Mouse (Mus musculus): ENCODE data around the gene Tespa1.
"Not testable (repeated sequence)": the region's sequence is repeated elsewhere in the genome, so short reads cannot be mapped to it uniquely, and the experiment has no call there.

Tespa1 gene

DNA sequence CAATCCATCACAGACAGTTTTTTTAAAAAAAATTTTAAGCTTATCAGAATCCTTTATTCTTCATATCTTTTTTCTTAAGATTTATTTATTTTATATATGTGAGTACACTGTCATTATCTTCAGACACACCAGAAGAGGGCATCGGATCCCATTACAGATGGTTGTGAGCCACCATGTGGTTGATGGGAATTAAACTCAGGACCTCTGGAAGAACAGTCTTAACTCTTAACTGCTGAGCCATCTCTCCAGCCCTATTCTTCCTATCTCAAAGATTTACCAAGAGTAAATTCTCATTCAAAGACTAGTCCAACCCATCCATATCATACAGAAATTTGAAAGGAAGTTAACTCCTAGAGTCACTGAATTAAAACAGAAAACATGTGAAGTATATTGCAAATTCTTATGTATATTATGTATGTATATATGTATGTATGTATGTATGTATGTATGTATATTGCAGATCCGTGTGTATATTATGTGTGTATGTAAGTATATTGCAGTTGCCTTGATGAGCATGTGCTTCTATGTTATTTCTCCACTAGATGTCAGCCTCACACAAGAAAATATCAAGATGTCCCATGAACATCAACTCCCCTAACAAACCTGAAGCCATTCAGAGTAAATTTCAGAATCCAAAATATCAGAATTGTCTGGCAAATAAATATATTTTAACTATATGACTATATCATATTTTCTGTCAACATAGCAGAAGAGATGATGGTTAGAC lies 40.9 kb downstream of the Tespa1 start:
- no peak for DNase-seq (ENCODE audit: low spot score in 2 of 2)

DNA sequence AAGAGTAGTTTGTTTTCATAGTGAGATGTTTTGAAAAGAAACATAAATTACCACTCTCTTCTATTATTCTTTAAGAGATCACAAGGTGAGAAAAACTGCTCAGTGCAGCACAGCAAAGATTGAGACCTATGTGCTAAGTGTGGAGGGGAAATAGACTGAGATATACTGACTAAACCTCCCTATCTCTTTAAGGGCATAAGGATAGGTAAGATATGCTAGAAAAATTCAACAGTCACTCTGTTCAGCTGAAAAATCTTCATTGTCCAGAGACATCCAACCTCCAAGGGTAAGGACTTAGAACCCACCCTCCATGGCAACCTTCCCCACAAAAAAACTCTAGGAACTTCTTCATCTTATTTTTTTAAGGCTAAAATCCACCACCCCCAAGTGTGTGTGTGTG lies 42.1 kb downstream of the Tespa1 start:
- DNase-seq (ENCODE audit: low spot score in 2 of 2): no peak

DNA sequence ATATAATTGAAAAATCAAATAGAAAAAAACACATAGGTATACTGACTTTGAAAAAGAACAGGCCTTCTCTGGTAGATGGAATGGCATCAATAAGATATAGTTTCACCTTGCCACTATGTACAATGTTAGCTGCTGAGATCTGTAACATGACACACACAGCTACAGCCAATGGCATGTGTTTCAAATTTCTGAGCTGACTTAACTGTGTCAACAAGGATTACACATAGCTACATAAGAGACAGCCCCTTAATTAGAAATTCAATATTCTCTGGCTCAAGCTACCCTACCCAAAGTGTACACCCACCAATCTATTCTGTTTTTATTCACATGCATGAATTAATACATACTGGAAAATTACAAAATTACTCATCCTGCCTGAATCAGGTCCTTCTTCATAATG lies 45.7 kb downstream of the Tespa1 start:
- no peak for DNase-seq (ENCODE audit: low spot score in 2 of 2)

DNA sequence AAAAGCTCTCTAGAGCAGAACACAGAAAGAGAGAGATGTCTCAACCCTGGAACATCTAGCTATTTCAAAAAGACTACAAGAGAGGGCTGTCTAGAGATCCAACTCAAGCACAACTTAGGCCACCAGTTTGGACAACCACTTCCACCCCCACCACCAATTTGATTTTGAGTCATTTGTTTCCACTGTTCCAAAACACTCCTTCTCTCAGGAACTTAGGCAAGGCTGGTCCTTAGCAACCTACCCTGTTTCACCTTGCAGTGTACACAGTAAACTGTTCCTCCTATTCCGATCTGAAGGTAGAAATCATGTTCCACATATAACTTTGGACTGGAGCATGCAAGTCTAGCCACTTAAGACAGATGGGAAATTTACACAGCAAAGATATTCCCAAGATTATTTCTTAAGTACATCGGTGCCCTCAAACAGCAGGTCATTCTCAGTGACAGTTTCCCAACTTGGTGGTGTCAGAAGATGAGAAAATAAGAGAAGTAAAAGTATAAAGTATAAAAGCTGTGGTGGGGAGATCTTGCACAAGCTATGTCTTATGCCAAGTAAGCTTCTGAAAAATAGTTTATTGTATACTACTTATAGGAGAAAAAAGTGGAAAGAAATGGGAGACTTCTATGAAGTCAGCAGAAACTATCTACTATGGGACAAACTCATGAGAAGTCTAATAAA lies 47.5 kb downstream of the Tespa1 start:
- no peak for DNase-seq (ENCODE audit: low spot score in 2 of 2)

DNA sequence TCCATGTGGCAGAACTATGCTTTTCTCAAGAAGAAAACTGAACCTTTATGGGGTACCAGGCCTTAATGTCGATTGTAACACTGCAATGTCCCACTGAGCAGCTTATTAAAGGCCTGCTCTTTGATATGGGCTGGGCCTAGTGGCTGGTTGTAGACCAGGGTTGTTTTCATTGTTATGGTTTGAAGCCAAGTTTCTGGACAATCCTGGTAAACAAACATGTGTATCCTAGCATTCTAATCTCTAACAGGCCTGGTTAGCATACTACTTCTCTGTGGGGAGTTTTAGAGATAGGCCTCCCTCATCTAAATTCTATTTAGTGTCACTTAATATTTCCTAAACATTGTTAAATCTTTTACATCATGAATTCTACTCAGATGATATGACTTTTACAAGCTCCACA lies 49.0 kb downstream of the Tespa1 start:
- no peak for DNase-seq (ENCODE audit: low spot score in 2 of 2)

DNA sequence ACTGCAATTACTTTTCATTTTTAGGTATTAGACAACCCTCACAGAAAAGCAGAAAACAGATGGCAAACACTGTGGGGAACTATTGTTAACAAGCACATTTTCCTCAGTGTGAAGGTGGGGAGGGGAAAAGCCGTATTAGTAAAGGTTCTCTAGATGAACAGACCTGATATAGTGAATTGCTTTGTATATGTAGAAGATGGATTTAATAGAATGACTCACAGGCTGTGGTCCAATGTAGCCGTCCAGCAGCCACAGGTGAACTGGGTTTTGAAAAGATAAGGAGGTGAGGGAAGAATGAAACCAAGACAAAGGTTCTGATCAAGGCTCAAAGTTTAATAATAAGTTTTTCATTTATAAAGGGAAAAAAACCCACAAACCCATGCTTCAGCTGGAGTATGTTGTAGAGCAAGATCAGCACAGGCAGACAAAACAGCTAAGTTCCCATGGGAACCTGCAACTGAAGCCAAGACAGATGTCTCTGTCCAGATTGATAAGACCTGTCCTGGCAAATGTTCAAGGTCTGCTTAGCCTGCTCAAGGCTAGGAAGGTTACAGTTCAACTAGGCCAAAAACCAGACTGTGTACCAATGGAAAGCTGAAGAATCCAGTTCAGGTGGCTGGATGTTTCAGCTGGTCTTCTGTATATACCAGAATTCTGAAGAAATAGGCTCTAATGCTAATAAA lies 50.0 kb downstream of the Tespa1 start:
- no peak for DNase-seq (ENCODE audit: low spot score in 2 of 2)

DNA sequence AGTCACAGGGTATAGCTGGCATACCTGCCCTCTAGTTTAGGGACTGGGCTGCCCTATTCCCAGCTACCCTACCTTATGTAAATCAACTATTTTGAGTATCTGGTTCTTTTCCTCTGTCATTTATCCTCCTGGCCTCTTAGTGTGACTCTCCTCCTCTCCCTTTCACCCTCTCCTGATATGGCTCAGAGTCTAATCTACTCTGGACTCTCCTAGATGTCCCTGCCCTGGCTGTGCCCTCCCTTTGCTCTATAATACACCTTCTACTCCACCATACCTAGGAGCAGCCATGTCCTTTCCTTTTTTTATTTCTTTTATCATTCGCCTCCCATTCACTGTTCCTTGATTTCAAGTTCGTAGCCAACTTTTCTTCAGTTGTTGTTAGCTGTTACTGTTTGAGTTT lies 52.5 kb downstream of the Tespa1 start:
- DNase-seq (ENCODE audit: low spot score in 2 of 2): no peak

DNA sequence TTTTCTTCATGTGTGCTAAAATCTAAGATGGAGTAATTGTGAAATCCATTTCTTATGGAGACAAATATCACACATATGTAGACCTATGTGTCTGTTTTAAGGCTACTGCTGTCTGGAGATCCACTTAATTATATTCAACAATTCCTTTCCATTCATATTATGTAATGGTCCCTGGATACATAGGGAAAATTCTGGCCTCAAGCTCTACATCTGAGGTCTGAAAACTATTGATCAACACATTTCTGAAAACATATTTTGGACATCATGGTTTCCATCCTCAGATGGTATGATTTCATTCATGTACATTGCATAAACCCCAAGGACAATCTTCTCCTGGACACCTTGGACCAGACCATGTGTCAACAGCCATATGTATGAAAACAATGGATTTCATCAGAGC lies 71.6 kb downstream of the Tespa1 start, which contains the start of gene Vmn2r84:
Gene Vmn2r84 (minus strand): TSS at position 101 of the 400 bp plus-strand sequence.
- DNase-seq (ENCODE audit: low spot score in 2 of 2): no peak

DNA sequence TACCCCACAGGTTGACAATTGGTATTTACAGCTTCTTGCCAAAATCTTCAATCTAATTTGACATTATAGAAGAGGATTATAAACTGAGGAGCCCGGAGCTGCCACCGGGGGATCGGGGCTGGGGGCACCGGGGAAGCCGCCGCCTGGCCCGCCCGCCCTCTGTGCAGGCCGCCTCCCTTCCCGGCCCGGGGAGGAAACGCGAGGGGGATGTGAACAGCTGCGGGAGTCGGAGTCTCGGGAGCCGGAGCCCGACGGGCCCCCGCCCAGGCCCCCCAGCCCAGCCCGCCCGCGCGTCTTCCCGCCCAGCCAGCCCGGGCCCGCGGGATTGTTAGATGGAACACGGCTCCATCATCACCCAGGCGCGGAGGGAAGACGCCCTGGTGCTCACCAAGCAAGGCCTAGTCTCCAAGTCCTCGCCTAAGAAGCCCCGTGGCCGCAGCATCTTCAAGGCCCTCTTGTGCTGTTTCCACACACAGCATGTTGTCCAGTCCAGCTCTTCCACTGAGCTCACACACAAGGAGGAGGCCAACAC lies 89.6 kb downstream of the Tespa1 start:
- DNase-seq (ENCODE audit: low spot score in 2 of 2): not testable (repeated sequence)

Measured in cerebellum, postnatal 4 days (tissue).